Mouse (Mus musculus): ENCODE results near the gene Ephb1.

The Ephb1 gene

DNA sequence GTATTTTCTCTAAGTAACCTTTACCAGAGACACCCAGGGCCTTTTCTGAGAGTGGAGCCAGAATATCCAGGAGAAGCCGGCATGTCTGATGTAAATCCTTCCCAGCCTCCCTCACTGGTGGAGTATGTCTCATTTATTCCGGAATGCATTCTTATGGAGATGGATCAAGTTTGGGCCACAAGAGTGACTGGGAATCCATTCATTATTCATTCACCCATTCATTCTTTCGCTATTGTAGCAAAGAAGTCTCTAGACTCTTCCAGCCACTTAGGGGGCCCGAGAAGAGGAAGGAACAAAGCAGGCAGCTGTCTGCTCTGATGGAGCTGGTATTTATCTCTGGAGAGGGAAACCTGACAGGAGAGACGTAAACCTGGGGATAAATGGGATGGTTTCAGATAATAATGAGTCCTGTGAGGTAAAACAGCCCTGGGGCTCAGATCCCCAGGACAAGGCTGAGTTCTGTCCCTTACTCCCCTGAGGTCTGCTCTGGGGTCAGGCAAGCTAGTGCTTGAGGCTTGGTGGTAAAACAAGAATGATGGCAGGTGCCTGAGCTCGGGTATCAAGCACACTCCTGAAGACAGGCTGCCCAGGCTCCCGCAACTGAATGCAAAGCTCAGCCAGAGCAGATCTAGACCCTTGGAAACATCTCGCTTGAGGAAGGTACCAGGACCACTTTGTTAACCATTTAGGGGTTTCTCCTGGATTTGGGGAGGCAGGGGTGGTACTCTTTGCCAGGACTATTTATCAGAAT is 309.2 kb downstream of the Ephb1 start:
- no peak for DNase-seq

DNA sequence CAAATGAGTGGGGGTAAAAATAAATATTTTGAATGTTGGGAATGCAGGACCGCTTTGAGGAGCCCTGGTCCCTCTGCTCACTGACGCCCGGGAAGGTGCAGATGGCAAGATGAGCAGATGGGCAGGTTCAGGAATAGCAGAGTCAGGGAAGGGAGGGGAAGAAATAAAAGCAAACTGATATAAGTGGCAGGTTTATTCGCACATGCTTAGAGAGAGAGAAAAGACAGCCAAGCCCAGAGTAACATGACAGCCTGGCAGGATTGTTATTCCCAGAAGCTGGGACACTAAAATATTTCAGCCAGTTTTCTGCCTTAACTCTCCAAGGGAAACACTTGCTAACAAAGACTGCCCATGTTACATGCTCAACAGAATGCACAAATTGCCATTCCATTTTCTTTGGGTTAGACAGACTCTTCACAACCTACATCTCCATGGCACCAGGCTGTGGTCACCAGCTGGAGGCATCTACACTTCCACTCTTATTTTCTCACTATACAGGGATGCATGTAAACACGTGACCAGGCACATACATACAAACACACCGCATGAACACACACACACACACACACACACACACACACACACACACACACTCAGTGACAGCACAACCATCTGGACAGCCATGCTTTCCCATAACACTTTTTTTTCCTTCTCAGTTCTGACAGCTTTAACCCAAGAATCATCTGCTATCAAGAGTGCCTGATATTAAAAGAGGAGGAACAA is 315.3 kb downstream of the Ephb1 start:
- DNase-seq: no peak

DNA sequence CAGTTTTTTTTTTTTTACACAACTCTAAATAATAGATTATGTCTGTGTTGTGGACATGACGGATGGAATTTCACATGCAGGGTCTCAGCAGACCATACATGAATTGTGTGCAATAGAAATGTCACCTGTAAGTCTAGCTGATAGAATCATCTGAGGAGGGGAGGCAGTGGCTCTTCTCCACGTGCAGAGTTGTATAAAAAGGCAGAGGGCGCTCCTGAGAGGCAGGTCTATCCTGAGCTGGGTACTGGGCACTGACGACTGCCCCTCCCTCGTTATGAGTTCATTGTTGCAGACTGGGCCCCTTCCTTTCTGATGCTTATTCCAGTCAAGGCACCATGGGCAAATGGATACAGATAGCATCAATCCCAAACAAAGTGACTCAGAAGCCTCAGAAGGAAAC is 318.4 kb downstream of the Ephb1 start:
- DNase-seq: no peak

DNA sequence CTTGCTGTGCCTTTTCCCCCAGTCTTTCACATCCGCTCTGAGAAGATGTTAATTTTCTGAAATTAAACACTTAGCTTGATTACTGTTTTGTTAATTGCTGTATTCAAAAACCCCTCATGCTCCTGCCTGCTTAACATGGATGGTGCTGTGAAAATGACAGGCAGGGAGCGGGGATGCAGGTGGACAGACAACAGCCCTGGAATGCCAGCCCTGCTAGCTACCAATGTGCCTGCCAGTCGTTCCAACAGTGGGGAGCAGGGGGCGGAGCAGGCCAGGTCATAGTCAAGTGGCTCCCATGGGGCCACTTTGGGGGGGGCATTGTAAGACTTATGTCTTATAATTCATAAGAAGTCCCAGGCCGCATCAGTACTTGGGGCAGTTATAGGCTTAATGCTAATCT is 321.3 kb downstream of the Ephb1 start:
- DNase-seq: no peak

DNA sequence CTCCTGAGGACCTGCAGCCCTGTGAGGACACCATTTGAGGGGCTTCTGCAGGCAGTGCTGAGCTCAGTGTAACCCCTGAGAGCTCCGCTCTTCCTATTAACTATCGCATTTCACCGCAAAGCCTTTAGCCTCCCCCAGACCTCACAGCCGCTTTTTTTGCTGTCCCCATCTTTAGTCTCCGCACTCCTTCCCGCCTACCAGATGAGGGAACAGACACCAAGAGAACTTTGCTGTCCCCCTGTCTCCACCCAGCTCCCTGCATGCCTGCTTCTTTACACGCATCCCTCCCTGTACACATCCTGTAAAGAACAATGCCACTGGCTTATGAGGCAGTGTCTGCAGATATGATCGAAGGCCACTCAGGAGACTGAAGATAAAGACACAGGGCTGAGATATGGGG is 322.1 kb downstream of the Ephb1 start:
- DNase-seq: no peak

DNA sequence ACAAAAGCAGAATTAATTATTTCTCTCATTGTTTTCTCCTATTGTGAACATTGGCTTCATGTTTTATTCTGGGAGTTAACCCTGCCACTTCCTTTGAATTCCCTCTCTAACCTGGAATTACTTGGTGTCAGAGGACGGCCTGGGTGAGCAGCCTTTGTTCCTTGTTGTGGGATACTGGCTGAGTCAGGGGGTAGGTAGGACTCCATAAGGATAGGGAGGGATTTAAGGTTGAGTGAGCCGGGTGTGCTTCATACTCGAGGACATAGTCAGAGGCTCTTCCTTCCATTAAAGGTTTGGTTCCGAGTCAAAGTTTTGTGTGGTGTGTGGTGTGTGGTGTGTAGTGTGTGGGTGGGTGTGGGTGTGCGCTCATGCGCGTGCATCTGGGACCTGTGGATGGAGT is 324.8 kb downstream of the Ephb1 start:
- DNase-seq: no peak

DNA sequence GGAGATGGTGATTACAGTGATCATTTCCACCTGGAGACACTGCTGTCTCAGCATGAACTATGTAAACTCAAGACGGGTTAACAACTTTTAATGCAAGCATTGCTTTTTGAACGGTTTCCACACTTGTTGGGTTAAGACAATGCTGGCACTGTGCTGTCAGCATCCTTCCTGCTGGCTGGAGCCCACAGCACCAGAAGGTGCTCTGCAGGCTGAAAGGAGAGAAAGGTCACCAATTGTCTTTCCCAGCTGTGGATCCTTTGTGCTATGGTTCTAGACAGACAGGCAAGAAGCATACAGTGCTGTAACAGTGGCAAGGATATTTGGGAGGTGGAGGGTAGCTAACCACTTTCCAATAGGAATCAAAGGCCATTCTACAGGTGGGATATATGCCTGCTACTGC is 328.4 kb downstream of the Ephb1 start:
- DNase-seq: no peak

DNA sequence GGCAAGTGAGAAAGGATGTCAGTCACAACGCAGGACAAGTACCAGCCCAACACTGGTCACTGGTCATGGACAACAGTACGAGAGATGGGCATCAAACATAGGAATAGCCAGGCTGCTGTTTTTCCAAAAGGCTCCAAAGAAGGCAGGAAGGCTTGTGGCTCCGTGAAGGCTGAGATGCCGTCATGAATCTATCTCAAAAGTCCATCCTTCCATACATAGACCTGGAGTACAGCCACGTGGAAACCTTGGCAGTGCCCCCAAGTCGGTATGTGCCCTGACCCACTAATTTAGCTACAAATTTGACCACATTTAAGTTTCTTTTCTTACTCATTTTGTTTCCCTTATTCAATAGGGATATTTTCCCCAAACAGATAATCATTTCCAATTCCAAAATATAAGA is 329.4 kb downstream of the Ephb1 start:
- no peak for DNase-seq

DNA sequence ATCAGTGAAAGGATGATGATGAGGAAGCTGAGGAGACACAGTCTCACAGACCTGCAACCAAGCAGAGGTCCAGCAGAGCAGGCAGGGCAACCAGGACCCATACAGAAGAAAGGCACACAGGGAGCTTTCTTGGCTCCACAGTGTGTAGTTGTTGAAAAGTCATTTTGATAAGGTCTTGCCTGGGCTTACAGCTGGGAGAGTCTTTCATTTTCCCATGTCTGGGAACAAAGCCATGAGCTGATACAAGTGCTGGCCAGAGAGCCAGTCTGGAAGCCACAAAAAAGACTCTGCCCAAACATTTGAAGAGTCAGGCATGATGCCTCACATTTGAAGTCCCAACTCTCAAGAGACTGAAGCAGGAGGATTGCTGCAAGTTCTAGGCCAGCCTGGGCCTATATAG is 339.0 kb downstream of the Ephb1 start:
- DNase-seq: no peak

DNA sequence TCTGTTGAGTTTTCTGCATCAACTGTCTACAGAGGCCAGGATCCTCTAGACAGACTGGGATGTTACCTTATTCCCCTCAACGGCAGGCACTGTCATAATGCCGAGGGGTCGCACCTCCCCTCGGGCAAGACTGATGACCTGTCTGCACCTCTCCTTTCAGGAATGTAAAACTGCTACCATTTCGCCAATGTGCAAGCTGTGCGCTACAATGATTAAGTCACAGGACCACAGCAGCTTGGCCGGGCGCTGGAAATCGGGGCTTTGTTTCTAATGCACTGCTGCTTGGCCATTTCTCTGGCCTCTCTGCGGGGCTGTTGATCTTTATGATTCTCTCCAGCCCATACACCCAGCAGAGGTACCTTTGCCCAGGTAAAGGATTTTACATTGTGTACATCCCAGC is 346.8 kb downstream of the Ephb1 start:
- DNase-seq: no peak

DNA sequence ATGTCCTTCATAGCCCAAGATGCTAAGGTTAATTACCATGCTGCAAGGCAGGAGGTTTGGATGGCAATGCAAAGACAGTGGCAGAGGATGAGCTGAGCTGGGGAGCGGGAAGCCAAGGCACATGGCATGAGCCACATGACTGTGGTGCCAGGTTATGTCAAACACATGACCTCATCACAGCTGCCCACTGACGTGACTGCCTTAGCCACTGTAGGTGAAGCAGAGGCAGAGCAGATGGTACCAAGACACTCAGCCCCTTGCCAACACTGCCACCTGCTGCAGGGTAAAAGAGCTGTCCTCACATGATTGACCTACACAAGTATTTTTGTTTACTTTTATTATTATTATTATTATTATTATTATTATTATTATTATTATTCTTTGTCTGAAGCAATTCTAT is 348.0 kb downstream of the Ephb1 start:
- peak; percentile 50 for DNase-seq

DNA sequence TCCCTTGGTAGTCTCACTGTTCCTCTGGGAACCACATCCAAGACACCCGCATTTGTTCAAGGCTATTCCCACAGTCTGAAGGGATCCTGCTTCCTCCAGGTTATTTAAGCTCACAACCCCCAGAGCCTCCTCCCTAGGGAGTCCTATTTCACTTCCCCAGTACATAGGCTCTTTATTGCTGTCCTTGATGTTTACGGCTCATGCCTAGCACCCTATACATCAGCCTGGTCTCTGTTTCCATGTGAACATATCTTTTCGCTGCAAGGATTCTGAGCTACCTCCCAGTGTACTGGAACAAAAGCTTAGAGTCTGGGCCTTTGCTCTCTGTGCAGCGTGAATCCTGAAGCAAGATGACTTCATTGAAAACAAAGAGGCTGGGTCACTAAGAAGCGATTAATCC is 351.6 kb downstream of the Ephb1 start:
- no peak for DNase-seq

DNA sequence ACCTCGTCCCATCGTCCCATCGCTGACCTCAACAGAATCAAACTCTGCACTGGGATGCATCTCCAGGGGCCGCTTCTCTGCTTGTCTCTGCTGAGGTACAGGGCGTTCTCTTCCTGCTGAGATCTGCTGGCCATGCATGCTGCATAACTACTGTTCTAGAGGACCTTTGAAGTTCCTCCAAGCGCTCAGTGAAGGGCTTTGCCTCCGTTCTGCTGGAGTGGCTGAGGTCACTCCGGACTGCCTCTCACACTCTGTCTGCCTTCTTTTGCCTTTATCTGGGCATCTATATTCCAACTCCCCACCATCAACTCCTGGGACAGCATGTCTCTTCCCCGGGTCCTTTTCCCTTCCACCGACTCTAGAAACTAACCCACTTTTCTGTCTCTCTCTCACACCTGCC is 352.3 kb downstream of the Ephb1 start:
- no peak for DNase-seq

DNA sequence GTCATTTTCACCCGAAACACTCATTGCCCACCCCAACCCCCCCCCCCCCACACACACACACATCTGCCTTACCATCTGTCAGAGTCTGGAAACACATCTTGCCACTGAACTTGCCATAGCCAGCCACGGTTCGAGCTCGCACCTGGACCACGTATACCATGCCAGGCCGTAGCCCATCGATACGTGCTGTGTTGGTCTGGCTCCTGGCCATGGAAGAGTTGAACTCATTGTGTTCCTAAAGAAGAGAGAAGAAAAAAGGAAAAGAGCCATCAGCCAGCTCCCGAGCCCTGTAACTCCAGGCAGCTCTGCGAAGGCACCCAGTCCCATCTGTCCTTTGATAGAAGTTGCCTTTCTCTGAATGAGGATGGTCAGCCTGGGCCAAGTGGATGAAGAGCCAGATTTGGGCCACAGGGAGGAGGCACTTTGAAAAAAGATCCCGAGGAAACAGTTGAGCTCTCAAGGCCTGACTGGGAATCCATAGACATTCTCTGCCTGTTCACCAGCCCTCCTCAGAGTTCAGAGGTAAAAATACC is 352.8 kb downstream of the Ephb1 start:
- DNase-seq: no peak

DNA sequence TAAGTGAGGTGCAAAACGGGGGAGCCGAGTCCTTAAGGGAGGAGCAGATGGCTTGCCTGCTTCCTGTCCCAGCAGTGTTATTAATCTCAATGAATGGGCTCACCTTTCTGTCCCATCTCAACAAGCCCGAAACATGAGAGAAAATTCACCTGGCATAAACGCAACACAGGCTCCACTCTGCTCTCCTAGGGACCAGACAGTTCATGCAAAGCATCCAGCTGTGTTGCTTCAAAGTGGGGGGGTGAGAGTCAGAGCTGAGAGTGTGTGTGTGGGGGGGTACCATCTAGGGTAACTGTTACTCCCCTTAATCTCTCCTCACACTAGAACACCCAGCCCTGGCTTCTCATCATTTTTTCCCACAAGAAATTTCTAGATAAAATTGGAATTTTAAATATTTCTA is 354.8 kb downstream of the Ephb1 start:
- no peak for DNase-seq

DNA sequence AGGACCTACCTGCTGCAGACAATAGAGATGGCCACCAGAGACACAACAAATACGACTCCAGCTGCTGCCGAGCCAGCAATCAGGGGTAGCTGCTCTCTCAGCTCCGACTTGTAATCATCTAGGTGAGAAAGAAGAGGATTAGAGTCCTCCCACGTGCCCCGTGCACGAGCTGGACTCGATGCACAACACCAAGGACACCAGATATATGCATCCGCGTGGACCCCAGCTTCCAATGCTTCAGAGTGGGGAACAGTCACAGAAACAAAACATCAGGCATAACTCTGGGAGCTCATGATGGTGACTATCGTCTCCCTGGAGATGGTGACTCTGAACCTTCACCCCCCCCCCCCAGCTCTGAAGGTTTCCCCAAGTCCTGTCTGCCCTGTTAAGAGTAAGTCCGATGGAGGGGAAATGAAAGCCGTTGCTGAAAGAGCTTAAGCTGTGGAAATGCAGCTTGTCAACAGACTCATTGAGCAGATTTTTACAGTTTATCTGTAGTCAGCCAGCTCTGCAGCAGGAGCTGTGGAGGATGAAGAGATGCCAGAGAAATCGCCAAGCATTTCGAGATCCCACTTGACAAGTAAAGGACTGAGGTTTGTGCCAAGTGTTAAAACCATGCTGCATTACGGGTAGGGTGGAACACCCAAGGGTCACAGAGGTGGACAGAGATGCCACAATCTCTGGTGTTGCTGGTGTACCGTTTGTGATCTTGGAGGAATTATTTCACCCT is 357.6 kb downstream of the Ephb1 start:
- DNase-seq: no peak

DNA sequence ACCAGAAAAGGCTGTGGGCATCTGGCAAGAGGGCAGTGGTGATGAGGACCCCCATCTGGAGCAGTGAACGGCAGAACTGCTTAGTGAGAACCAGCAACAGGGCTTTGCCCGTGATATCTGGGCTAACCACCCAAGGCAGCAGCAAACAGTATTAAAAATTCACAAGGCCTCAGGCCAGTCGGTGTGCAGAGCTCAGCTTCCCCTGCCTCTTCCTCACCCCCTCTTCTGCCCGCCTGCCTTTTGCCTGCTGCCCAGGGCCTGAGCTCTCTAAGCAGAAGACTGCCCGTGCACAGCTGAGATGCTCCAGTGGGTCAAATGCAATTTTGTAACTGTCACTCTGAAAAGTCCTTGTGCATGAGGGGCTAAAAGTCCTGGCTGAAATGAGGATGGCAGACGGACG is 358.3 kb downstream of the Ephb1 start:
- DNase-seq: no peak

DNA sequence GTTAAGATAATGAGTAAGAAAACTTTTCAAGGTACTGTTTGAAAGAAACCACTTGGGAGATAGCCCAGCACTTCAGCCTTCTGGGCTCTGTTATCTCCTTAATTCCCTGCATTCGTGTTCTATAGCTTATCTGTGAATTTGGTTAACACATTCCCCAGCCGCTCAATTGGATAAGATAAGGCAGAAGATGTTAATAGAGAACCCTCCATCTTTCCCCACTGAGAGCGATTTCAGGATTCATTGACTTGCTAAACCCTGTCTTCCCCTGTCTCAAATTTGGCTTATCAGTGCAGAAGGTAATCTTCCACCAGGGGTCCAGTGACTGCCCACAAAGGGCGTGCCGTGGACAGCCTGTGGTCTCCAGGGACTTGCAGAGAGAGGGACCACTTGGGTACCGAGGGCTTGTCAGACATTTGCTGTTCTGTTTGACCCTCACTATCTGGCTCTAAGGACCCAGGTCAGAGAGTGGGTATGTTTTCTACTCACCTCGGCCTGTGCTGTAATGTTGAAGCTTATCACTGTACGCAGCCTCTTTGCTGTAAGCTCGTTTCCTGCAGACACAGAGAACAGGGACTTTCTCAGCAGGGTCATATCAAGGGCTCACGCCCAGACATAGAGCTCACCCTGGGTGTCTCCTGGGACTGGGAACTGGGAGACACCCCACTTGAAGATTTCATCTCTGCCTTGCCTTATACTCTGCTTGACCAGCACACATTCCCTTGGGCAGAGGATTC is 358.9 kb downstream of the Ephb1 start:
- no peak for DNase-seq

DNA sequence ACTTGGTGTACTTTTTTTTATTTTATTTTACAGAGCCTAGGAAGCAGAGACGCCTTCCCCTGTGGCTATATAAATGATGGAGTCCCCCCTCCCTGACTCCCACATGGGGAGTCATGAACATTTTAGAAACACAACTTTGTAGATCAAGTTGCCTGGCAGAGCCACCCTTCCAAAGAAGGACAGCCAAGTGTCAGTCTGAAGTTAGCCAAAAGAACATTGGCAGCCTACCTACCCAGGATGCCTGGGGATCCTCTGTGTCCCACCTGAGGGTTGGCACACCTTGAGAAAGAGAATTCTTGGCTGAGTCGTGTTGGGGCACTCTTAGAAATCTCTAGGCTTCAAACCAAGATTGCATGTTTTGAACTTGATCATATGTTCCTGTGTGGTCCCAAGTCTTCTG is 360.4 kb downstream of the Ephb1 start:
- DNase-seq: no peak

DNA sequence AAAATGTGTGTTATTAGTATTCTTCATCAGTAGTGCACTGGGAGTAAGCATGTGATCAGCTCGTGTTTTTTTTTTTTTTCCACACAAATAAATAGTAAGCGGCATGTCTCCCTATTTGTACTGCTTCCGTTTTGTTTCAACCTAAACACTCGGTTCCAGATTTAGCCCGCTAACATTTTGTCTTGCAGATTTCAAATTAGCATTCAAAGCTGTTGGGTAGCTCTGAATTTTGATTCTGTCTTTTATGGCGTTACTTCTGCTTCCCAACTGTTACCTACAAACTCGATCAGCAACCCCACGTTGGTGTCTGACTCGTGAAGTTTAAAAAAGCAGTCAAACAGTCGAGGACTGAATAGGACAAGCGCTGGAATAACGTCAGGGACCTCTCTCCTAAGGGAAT is 363.7 kb downstream of the Ephb1 start:
- no peak for DNase-seq

DNA sequence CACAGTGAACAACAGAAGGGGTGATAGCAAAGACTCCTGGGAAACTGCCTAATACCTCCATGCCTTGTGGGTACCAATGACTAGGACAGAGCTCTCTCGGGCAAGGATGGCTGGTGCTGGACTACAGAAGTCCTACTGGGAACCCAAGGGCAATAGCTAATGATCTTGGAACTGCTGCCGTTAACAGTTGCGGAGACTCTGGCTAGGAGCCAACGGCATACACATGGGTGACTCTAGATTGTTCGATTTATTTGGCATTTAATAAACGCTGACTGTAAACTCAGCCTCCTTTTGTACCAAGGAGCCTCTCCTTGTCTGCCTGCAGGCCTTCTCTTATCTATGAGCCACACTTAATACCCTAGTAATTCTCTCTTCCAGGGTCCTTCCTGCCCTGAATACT is 364.5 kb downstream of the Ephb1 start:
- DNase-seq: no peak

DNA sequence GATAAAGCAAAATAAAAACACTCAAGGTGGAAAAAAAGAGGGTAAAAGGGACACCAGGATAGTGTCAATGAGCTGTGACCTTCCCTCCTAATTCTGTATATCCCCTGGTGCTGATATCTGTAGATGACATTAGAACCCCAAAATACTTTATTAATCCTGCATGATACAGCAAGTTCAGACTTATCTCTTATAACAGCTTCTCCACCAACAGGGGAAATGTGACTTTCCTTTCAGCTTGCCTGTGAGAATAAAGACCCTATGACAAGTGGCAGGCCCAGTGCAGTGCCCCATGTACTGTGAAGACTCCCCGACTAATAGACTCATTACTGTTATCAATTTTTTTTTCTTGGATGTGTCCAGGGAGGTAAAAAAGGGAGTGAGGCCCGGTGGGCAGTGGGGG is 367.6 kb downstream of the Ephb1 start:
- no peak for DNase-seq

DNA sequence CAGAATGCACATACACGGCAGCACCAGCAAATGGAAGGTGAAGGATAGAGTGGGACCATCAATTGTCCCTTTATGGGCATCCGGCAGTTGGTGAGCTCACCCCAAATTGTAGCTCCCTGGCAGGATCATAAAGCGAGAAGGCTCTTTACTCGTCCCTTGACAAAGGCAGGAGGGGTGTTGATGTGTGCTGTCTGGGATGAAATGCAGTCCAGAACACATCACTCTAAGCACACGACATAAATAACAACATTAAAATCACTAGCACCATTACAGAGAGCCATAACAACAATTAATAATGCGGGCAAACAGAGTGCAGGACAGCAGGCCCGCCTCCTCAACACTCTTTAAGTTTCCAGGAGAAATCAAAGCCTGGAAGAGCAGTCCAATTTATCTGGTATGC is 372.1 kb downstream of the Ephb1 start:
- no peak for DNase-seq
